Comparison of ENCODE assay signal across 24 mouse cellular contexts in the genomic region with DNA sequence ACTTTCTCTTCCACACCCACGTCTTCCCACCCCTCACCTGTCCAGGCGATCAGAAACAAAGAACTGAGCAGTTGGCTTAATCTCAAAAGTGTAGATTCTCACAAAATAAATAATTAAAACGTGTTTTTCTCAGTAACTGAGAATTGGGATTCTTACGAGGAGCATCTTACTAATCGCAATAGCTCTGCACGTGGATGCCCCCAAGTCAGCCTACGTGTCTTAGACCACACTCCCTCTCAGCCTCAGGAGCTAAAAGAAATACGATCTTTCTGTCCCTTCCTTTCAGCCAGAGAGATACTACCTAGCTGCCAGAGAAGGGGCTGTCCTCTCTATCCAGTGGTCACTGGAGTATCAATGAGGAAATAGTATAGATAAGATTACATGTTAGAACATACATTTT.
DNase-seq lines count a peak whose midpoint lies in the region; ATAC-seq and TF ChIP-seq lines count a peak whose summit lies in the region.
"Had no signal": no experiment of that assay in that cellular context is flagged by ENCODE, and none has a peak within 500 bp of the region (broad histone marks: within the 10 kb centered on the region; RNA-seq: fewer than 3 reads in every experiment).

No protein-coding gene starts in this region.

- 88% methylated on average over 8 of the region's 8 CpGs for WGBS in spleen, adult 2 months
- WGBS in macrophage (ENCODE audit: missing documents), result 88% methylated on average over 8 of the region's 8 CpGs

- peak overlapping the region; percentile 61; the same call in 1 of the 2 replicates for H3K27ac ChIP-seq in layer of hippocampus, adult 2 months
- H3K27ac ChIP-seq in spleen, adult 2 months (ENCODE audit: insufficient read depth, low read length), result peak overlapping the region; percentile 95
- H3K27ac ChIP-seq in brown adipose tissue, adult 24 weeks (replicated peaks; ENCODE audit: low read depth, low read length), result peak overlapping the region; percentile 40; the same call in 1 of the 2 replicates
- H3K27ac ChIP-seq in macrophage, result peak overlapping the region; percentile 94
- H3K27ac ChIP-seq: embryonic facial prominence, embryonic 13.5 days; embryonic facial prominence, embryonic 15.5 days; forebrain, embryonic 10.5 days; forebrain, embryonic 12.5 days had no signal

- H3K27me3 ChIP-seq in spleen, adult 2 months (ENCODE audit: control insufficient read depth, insufficient read depth, low read length), result no peaks in the 10 kb centered on the region
- H3K27me3 ChIP-seq: embryonic facial prominence, embryonic 13.5 days; embryonic facial prominence, embryonic 15.5 days; forebrain, embryonic 12.5 days had no signal

- no peak for TF ChIP-seq POLR2A in spleen, adult 2 months (IDR thresholded peaks at IDR 0.05; ENCODE audit: low read depth, low read length)

- no peak for TF ChIP-seq CTCF in layer of hippocampus, adult 2 months (conservative IDR thresholded peaks at IDR 0.05)
- TF ChIP-seq CTCF in spleen, adult 2 months (IDR thresholded peaks at IDR 0.05; ENCODE audit: extremely low read depth, insufficient read depth, insufficient read length, insufficient replicate concordance), result no peak

- no peak for DNase-seq in layer of hippocampus, adult 2 months (ENCODE audit: low spot score in 2 of 2)
- no peak for DNase-seq in layer of hippocampus, postnatal 14 days (ENCODE audit: low spot score in 2 of 2)
- no peak for DNase-seq in spleen, adult 2 months (ENCODE audit: low read depth in 1 of 2, low spot score in 2 of 2)
- no peak for DNase-seq in spleen, adult 18-20 months
- no peak for DNase-seq in ovary, postnatal 14 days (ENCODE audit: low spot score)
- DNase-seq: adrenal gland, adult 2 months; adrenal gland, postnatal 10 days; adrenal gland, postnatal 25 days; cerebellum, adult 11 months; cerebellum, adult 18-20 months; cerebellum, adult 8-10 months; cerebellum, postnatal 10 days; cerebellum, postnatal 25 days; embryo, embryonic 11 days had no signal

- no peak overlapping the region for H3K4me3 ChIP-seq in layer of hippocampus, adult 2 months
- H3K4me3 ChIP-seq in spleen, adult 2 months (ENCODE audit: extremely low read depth, insufficient read depth, insufficient read length), result no peak overlapping the region
- H3K4me3 ChIP-seq in brown adipose tissue, adult 24 weeks (ENCODE audit: insufficient read depth, low read depth, low read length), result no peak overlapping the region
- H3K4me3 ChIP-seq in macrophage (ENCODE audit: inconsistent target), result 0 out of 2 replicates have a peak overlapping the region, but pooled peaks have one; percentile 3
- H3K4me3 ChIP-seq: embryonic facial prominence, embryonic 13.5 days; embryonic facial prominence, embryonic 15.5 days; erythroblast, embryonic 14.5 days; forebrain, embryonic 10.5 days; forebrain, embryonic 12.5 days had no signal

- H3K36me3 ChIP-seq in spleen, adult 2 months (ENCODE audit: control insufficient read depth, insufficient read depth, low read length), result peaks cover 3% of the 10 kb centered on the region; the same call in 1 of the 2 replicates
- no peaks in the 10 kb centered on the region for H3K36me3 ChIP-seq in macrophage (ENCODE audit: inconsistent target)
- H3K36me3 ChIP-seq: embryonic facial prominence, embryonic 13.5 days; embryonic facial prominence, embryonic 15.5 days; forebrain, embryonic 10.5 days; forebrain, embryonic 12.5 days had no signal

- ATAC-seq in frontal cortex, adult (ENCODE audit: low TSS enrichment), result no peak
- ATAC-seq: forebrain, embryonic 14.5 days; forebrain, embryonic 16.5 days had no signal

- peaks cover 6% of the 10 kb centered on the region for H3K4me1 ChIP-seq in spleen, adult 2 months (ENCODE audit: control insufficient read depth, insufficient read depth, insufficient read length)
- peaks cover 7% of the 10 kb centered on the region; the same call in 1 of the 2 replicates for H3K4me1 ChIP-seq in brown adipose tissue, adult 24 weeks (ENCODE audit: control insufficient read depth, insufficient read depth, insufficient read length, low read length)

- peaks cover 59% of the 10 kb centered on the region for H3K79me2 ChIP-seq in macrophage (ENCODE audit: inconsistent target)

Comparison
In these comparisons a context has a peak if more than half of its experiments do, and no peak if none do; other contexts are left out.
1. H3K27ac ChIP-seq: peak in every context shown above with its lines; median percentile 95 in spleen, adult 2 months; 94 in macrophage; 61 in layer of hippocampus, adult 2 months; 40 in brown adipose tissue, adult 24 weeks.